ENCODE assay signal across 8 mouse cellular contexts in genomic region chr8:124793172-124793651, GRCm38 (mm10). TPM values are rescaled to one million over a fixed set of nuclear protein-coding genes. Genes with fewer than 3 reads are reported as not detected.
A peak's percentile ranks its signal among the peaks of the same experiment; 100 is the strongest.
DNase-seq lines count a peak whose midpoint lies in the region; TF ChIP-seq lines count a peak whose summit lies in the region.

No protein-coding gene starts in this region.

- H3K36me3 ChIP-seq in megakaryocyte, embryonic 14.5 days (replicated peaks; ENCODE audit: low read length): no peaks in the 10 kb centered on the region

- TF ChIP-seq CTCF in cortical plate, adult 2 months (IDR thresholded peaks at IDR 0.05; ENCODE audit: extremely low read depth, insufficient read depth, low read length): no peak

- peaks cover 94% of the 10 kb centered on the region for H3K27me3 ChIP-seq in megakaryocyte, embryonic 14.5 days (replicated peaks)

- peak; percentile 89 to 96 for DNase-seq in adrenal gland, adult (ENCODE audit: inconsistent age in 2 of 2, low spot score in 1 of 2)
- DNase-seq in gastrocnemius, postnatal 14 days: peak; percentile 90
- DNase-seq in hindlimb bud, embryonic 11.5 days (ENCODE audit: extremely low spot score, low read depth, low spot score): peak; percentile 26
- peak; percentile 28 to 44 for DNase-seq in left cerebral cortex, adult 8-10 months (ENCODE audit: low spot score in 2 of 2)
- peak; percentile 86 to 89 for DNase-seq in right cerebral cortex, postnatal 10 days (ENCODE audit: low spot score in 2 of 2)
- peak; percentile 73 for DNase-seq in urinary bladder, postnatal 10 days (ENCODE audit: low spot score)

- TF ChIP-seq POLR2A in cortical plate, adult 2 months (IDR thresholded peaks at IDR 0.05; ENCODE audit: extremely low read depth, insufficient read depth, low read length): no peak

- H3K4me1 ChIP-seq in cortical plate, adult 2 months (ENCODE audit: control insufficient read depth, insufficient read depth, low read length): 0 out of 2 replicates have a peak, but pooled peaks cover 2% of the 10 kb centered on the region
- peaks cover 30% of the 10 kb centered on the region for H3K4me1 ChIP-seq in megakaryocyte, embryonic 14.5 days

- H3K9me3 ChIP-seq in megakaryocyte, embryonic 14.5 days: peaks cover 12% of the 10 kb centered on the region

- intact Hi-C loops in gastrocnemius, postnatal 14 days (cut with DNase I; ENCODE audit: low total_unique reads): no loop called here

- peak overlapping the region; percentile 55 for H3K4me3 ChIP-seq in cortical plate, adult 2 months (ENCODE audit: insufficient read depth, low read length)
- H3K4me3 ChIP-seq in megakaryocyte, embryonic 14.5 days (replicated peaks): peak overlapping the region; percentile 86

- no peak overlapping the region for H3K27ac ChIP-seq in cortical plate, adult 2 months (ENCODE audit: insufficient read depth, low read length)

RNA-seq across cellular contexts. Expression of gene Trim67, which starts 0.3 kb away (rescaled TPM):
- polyA plus RNA-seq in cortical plate, adult 2 months (2012; rRNA removed): 1.3 and 1.4 TPM in 2 replicates
- under 1 TPM; 0.07 to 0.18 TPM for total RNA-seq in gastrocnemius, postnatal 14 days (2021)
- total RNA-seq in left cerebral cortex, adult 8-10 months (2022): 1 to 10 TPM; 2.2 to 2.3 (median 2.2) TPM
- polyA plus RNA-seq in megakaryocyte, embryonic 14.5 days (2012; ENCODE audit: insufficient read depth, low replicate concordance): 0.09 TPM in 1 of 2 replicates, not detected in the other

RNA-seq across cellular contexts. Expression of gene Fam89a, which starts 41.6 kb away (rescaled TPM):
- 1.1 and 1.7 TPM in 2 replicates for polyA plus RNA-seq in cortical plate, adult 2 months (2012; rRNA removed)
- under 1 TPM; 0.66 to 1.00 TPM for total RNA-seq in gastrocnemius, postnatal 14 days (2021)
- 1 to 10 TPM in 2 of 4 experiments, under 1 TPM in 2; 0.28 to 1.6 (median 0.83) TPM for total RNA-seq in left cerebral cortex, adult 8-10 months (2022)
- polyA plus RNA-seq in megakaryocyte, embryonic 14.5 days (2012; ENCODE audit: insufficient read depth, low replicate concordance): not detected in 2 replicates

Comparison
In these comparisons a context has a peak if more than half of its experiments do, and no peak if none do; other contexts are left out.
1. DNase-seq: peak in every context shown above with its lines; median percentile 92 in adrenal gland, adult; 90 in gastrocnemius, postnatal 14 days; 88 in right cerebral cortex, postnatal 10 days; 73 in urinary bladder, postnatal 10 days; 36 in left cerebral cortex, adult 8-10 months; 26 in hindlimb bud, embryonic 11.5 days.